ENCODE assay signal across 18 mouse cellular contexts in genomic region chr4:121227072-121227471, GRCm38 (mm10). TPM values are rescaled to one million over a fixed set of nuclear protein-coding genes. Genes with fewer than 3 reads are reported as not detected.
A peak's percentile ranks its signal among the peaks of the same experiment; 100 is the strongest.
DNase-seq lines count a peak whose midpoint lies in the region; ATAC-seq and TF ChIP-seq lines count a peak whose summit lies in the region.
"Had no signal": no experiment of that assay in that cellular context is flagged by ENCODE, and none has a peak within 500 bp of the region (broad histone marks: within the 10 kb centered on the region; RNA-seq: fewer than 3 reads in every experiment).

No protein-coding gene starts in this region.

- no peak for TF ChIP-seq POLR2A in liver, adult 2 months (IDR thresholded peaks at IDR 0.05; ENCODE audit: extremely low read depth, insufficient read depth, low read length)

- H3K27ac ChIP-seq in liver, adult 2 months (replicated peaks; ENCODE audit: insufficient read depth, low read depth, low read length): no peak overlapping the region
- H3K27ac ChIP-seq in liver, postnatal 0 days (ENCODE audit: low read depth): no peak overlapping the region
- H3K27ac ChIP-seq: forebrain, embryonic 10.5 days; heart, embryonic 15.5 days; kidney, embryonic 15.5 days; liver, embryonic 15.5 days; macrophage; midbrain, embryonic 15.5 days; neural tube, embryonic 15.5 days; stomach, embryonic 15.5 days had no signal

- DNase-seq in gastrocnemius, adult 18-20 months (ENCODE audit: low spot score): peak; percentile 62
- no peak for DNase-seq in gastrocnemius, postnatal 4 days (ENCODE audit: low spot score in 2 of 2)
- DNase-seq in liver, adult 2 months (ENCODE audit: extremely low read depth, low read depth, low spot score): peak; percentile 66
- no peak for DNase-seq in liver, postnatal 0 days
- peak; percentile 54 for DNase-seq in layer of hippocampus, adult 11-12 months (ENCODE audit: low spot score)
- DNase-seq in telencephalon, adult 2 months (ENCODE audit: low read depth, low spot score): peak; percentile 74
- no peak for DNase-seq in kidney, postnatal 36 days
- DNase-seq: cerebellum, adult 9-11 months; thymus, postnatal 25 days had no signal

- H3K4me3 ChIP-seq in liver, adult 2 months (ENCODE audit: insufficient read depth, low read depth, low read length): no peak overlapping the region
- H3K4me3 ChIP-seq in liver, postnatal 0 days (ENCODE audit: low read depth, low read length): no peak overlapping the region
- H3K4me3 ChIP-seq: forebrain, embryonic 10.5 days; heart, embryonic 15.5 days; kidney, embryonic 15.5 days; liver, embryonic 15.5 days; midbrain, embryonic 15.5 days; neural tube, embryonic 15.5 days; stomach, embryonic 15.5 days had no signal

- H3K36me3 ChIP-seq in liver, adult 2 months (ENCODE audit: control insufficient read depth, insufficient read depth, low read length): no peaks in the 10 kb centered on the region
- no peaks in the 10 kb centered on the region for H3K36me3 ChIP-seq in liver, postnatal 0 days (replicated peaks; ENCODE audit: insufficient read depth, low read length)
- H3K36me3 ChIP-seq: forebrain, embryonic 10.5 days; heart, embryonic 15.5 days; kidney, embryonic 15.5 days; liver, embryonic 15.5 days; midbrain, embryonic 15.5 days; neural tube, embryonic 15.5 days; stomach, embryonic 15.5 days had no signal

- no peak for TF ChIP-seq CTCF in liver, adult 2 months (IDR thresholded peaks at IDR 0.05; ENCODE audit: low read depth, low read length)
- no peak for TF ChIP-seq CTCF in liver, postnatal 0 days (IDR thresholded peaks at IDR 0.05; ENCODE audit: low read depth)

- no peak for TF ChIP-seq EP300 in liver, postnatal 0 days (IDR thresholded peaks at IDR 0.05; ENCODE audit: low read depth)

- no peaks in the 10 kb centered on the region for H3K4me1 ChIP-seq in liver, adult 2 months (ENCODE audit: control insufficient read depth, insufficient read depth, low read length)
- peaks cover 7% of the 10 kb centered on the region; the same call in 1 of the 2 replicates for H3K4me1 ChIP-seq in liver, postnatal 0 days (ENCODE audit: insufficient read depth)
- H3K4me1 ChIP-seq: liver, embryonic 15.5 days; stomach, embryonic 15.5 days had no signal

- H3K79me2 ChIP-seq in liver, adult 2 months (ENCODE audit: control insufficient read depth, insufficient read depth, low read length): no peaks in the 10 kb centered on the region

- no peaks in the 10 kb centered on the region for H3K9me3 ChIP-seq in liver, postnatal 0 days (ENCODE audit: low read length)
- H3K9me3 ChIP-seq: forebrain, embryonic 10.5 days; heart, embryonic 15.5 days; kidney, embryonic 15.5 days; liver, embryonic 15.5 days; midbrain, embryonic 15.5 days; neural tube, embryonic 15.5 days; stomach, embryonic 15.5 days had no signal

- no peak overlapping the region for H3K9ac ChIP-seq in liver, adult 2 months (ENCODE audit: low read depth, low read length)
- H3K9ac ChIP-seq in liver, postnatal 0 days (replicated peaks): no peak overlapping the region
- H3K9ac ChIP-seq: heart, embryonic 15.5 days; kidney, embryonic 15.5 days; liver, embryonic 15.5 days; midbrain, embryonic 15.5 days; neural tube, embryonic 15.5 days; stomach, embryonic 15.5 days had no signal

- 65% methylated on average over 1 of the region's 1 CpGs for WGBS in liver, adult 2 months
- WGBS in liver, postnatal 0 days (ENCODE audit: insufficient replicate concordance): 46% methylated on average over 1 of the region's 1 CpGs

- ATAC-seq in liver, postnatal 0 days: no peak
- ATAC-seq: activated CD4-positive, CD25-positive, alpha-beta regulatory T cell, adult 4 months; midbrain, embryonic 15.5 days had no signal

- H3K4me2 ChIP-seq in liver, postnatal 0 days (ENCODE audit: low read depth, low read length): no peak overlapping the region
- H3K4me2 ChIP-seq: heart, embryonic 15.5 days; kidney, embryonic 15.5 days; liver, embryonic 15.5 days; midbrain, embryonic 15.5 days; neural tube, embryonic 15.5 days; stomach, embryonic 15.5 days had no signal

- H3K27me3 ChIP-seq in liver, adult 2 months (ENCODE audit: control insufficient read depth, insufficient read depth, low read length): no peaks in the 10 kb centered on the region
- H3K27me3 ChIP-seq in liver, postnatal 0 days (ENCODE audit: insufficient read depth, low read length): 0 out of 2 replicates have a peak, but pooled peaks cover 2% of the 10 kb centered on the region
- H3K27me3 ChIP-seq: heart, embryonic 15.5 days; midbrain, embryonic 15.5 days; stomach, embryonic 15.5 days had no signal

RNA-seq across cellular contexts. Expression of gene Rlf, which starts 12.2 kb away (rescaled TPM):
- 1 to 10 TPM; 8.0 to 8.9 TPM for total RNA-seq in gastrocnemius, adult 18-20 months (2021)
- total RNA-seq in gastrocnemius, postnatal 4 days (2021): 10 to 100 TPM; 18.2 to 21.3 TPM
- 9.5 and 10.5 TPM in 2 replicates for total RNA-seq in liver, adult 2 months (2014; rRNA removed)
- 1.3 and 1.5 TPM in 2 replicates for polyA plus RNA-seq in liver, adult 2 months (2012; rRNA removed)
- 4.0 and 5.1 TPM in 2 replicates for polyA plus RNA-seq in liver, postnatal 0 days (2015; fragmentation: Nextera tagmentation; extraction: Ambion mirVana)

Comparison
In these comparisons a context has a peak if more than half of its experiments do, and no peak if none do; other contexts are left out.
1. DNase-seq: peak in gastrocnemius, adult 18-20 months (single experiment), liver, adult 2 months (single experiment), layer of hippocampus, adult 11-12 months (single experiment) and telencephalon, adult 2 months (single experiment); none in gastrocnemius, postnatal 4 days (0 of 2), liver, postnatal 0 days (single experiment) and kidney, postnatal 36 days (0 of 2).